27 mouse cellular contexts compared by ENCODE assay signal in the genomic region with DNA sequence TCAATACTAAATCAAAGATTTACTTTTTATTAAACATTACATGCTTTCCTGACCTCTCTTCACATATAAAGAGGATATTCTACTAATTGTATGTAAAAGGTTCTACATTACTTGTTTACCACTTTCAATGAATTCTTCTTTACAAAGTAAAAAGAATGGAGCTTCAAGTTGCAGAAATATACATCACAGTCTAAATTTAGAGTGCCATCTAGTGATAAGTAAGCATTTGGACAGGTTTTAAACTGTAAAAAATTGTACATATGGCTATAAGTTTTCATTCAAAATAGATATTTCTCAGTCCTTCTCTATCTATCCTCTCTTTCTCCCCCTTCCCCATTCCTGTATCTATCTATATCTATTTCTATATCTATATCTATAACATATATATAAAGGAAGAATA.
DNase-seq lines count a peak whose midpoint lies in the region; ATAC-seq and TF ChIP-seq lines count a peak whose summit lies in the region.
"Had no signal": no experiment of that assay in that cellular context is flagged by ENCODE, and none has a peak within 500 bp of the region (broad histone marks: within the 10 kb centered on the region; RNA-seq: fewer than 3 reads in every experiment).

No protein-coding gene starts in this region.

- no peaks in the 10 kb centered on the region for H3K36me3 ChIP-seq in forebrain, postnatal 0 days (ENCODE audit: insufficient read depth)
- no peaks in the 10 kb centered on the region for H3K36me3 ChIP-seq in forebrain, embryonic 13.5 days (ENCODE audit: poor library complexity, severe bottlenecking)
- H3K36me3 ChIP-seq in kidney, postnatal 0 days (ENCODE audit: insufficient read depth, low read length), result no peaks in the 10 kb centered on the region
- H3K36me3 ChIP-seq in kidney, embryonic 14.5 days (ENCODE audit: control insufficient read depth, insufficient read depth, low read length), result no peaks in the 10 kb centered on the region
- H3K36me3 ChIP-seq in midbrain, postnatal 0 days (ENCODE audit: insufficient read depth, low read length), result no peaks in the 10 kb centered on the region
- no peaks in the 10 kb centered on the region for H3K36me3 ChIP-seq in midbrain, embryonic 11.5 days (ENCODE audit: control insufficient read depth, insufficient read depth, low read length)
- H3K36me3 ChIP-seq: hindbrain, embryonic 15.5 days; liver, embryonic 12.5 days; neural tube, embryonic 12.5 days had no signal

- no peak for DNase-seq in forebrain, postnatal 0 days
- DNase-seq in kidney, postnatal 0 days (ENCODE audit: low spot score), result peak; percentile 54
- peak; percentile 5 for DNase-seq in midbrain, postnatal 0 days (ENCODE audit: low spot score)
- no peak for DNase-seq in midbrain, embryonic 11.5 days (ENCODE audit: low spot score, missing footprints)
- DNase-seq: adrenal gland, postnatal 14 days; cerebellum, adult 9-10 months; cerebellum, postnatal 36 days; gastrocnemius, postnatal 36 days; heart, adult 18-20 months; heart, postnatal 36 days; kidney, adult 8-10 months; kidney, postnatal 14 days; left cerebral cortex, postnatal 4 days; liver, postnatal 0 days; right cerebral cortex, postnatal 4 days; thymus, postnatal 4 days had no signal

- no peaks in the 10 kb centered on the region for H3K4me1 ChIP-seq in forebrain, postnatal 0 days (ENCODE audit: insufficient read depth)
- 0 out of 2 replicates have a peak, but pooled peaks cover 6% of the 10 kb centered on the region for H3K4me1 ChIP-seq in forebrain, embryonic 13.5 days
- no peaks in the 10 kb centered on the region for H3K4me1 ChIP-seq in kidney, postnatal 0 days (replicated peaks; ENCODE audit: insufficient read depth, low read length)
- H3K4me1 ChIP-seq in kidney, embryonic 14.5 days (ENCODE audit: control insufficient read depth, insufficient read depth, low read length), result no peaks in the 10 kb centered on the region
- no peaks in the 10 kb centered on the region for H3K4me1 ChIP-seq in midbrain, postnatal 0 days (ENCODE audit: insufficient read depth, low read length)
- H3K4me1 ChIP-seq in midbrain, embryonic 11.5 days (ENCODE audit: control insufficient read depth, insufficient read depth, low read length), result no peaks in the 10 kb centered on the region
- H3K4me1 ChIP-seq: hindbrain, embryonic 15.5 days; liver, embryonic 12.5 days; neural tube, embryonic 12.5 days had no signal

- no peak for ATAC-seq in forebrain, postnatal 0 days
- ATAC-seq in forebrain, embryonic 13.5 days, result no peak
- no peak for ATAC-seq in kidney, postnatal 0 days (replicated peaks; ENCODE audit: low FRiP score, low read depth)
- no peak for ATAC-seq in kidney, embryonic 14.5 days (ENCODE audit: low FRiP score, low TSS enrichment)
- ATAC-seq in midbrain, postnatal 0 days (ENCODE audit: low FRiP score), result no peak
- no peak for ATAC-seq in midbrain, embryonic 11.5 days (ENCODE audit: low FRiP score)
- ATAC-seq in erythroblast, adult 5-6 weeks (replicated peaks; ENCODE audit: low FRiP score, poor library complexity, severe bottlenecking), result no peak
- ATAC-seq: liver, embryonic 12.5 days; liver, postnatal 0 days; lung, postnatal 0 days; midbrain, embryonic 16.5 days had no signal

- H3K9me3 ChIP-seq in forebrain, postnatal 0 days (ENCODE audit: low read length), result no peaks in the 10 kb centered on the region
- no peaks in the 10 kb centered on the region for H3K9me3 ChIP-seq in forebrain, embryonic 13.5 days (replicated peaks)
- no peaks in the 10 kb centered on the region for H3K9me3 ChIP-seq in kidney, postnatal 0 days (replicated peaks; ENCODE audit: low read length)
- no peaks in the 10 kb centered on the region for H3K9me3 ChIP-seq in kidney, embryonic 14.5 days (ENCODE audit: control insufficient read depth, low read length)
- no peaks in the 10 kb centered on the region for H3K9me3 ChIP-seq in midbrain, postnatal 0 days (ENCODE audit: low read length)
- no peaks in the 10 kb centered on the region for H3K9me3 ChIP-seq in midbrain, embryonic 11.5 days (ENCODE audit: control insufficient read depth, low read length)
- H3K9me3 ChIP-seq: hindbrain, embryonic 15.5 days; liver, embryonic 12.5 days; neural tube, embryonic 12.5 days had no signal

- no peak overlapping the region for H3K4me3 ChIP-seq in forebrain, postnatal 0 days (ENCODE audit: low read depth, low read length)
- H3K4me3 ChIP-seq in forebrain, embryonic 13.5 days, result no peak overlapping the region
- no peak overlapping the region for H3K4me3 ChIP-seq in kidney, postnatal 0 days (replicated peaks; ENCODE audit: low read depth, low read length)
- H3K4me3 ChIP-seq in kidney, embryonic 14.5 days (ENCODE audit: low read length), result no peak overlapping the region
- H3K4me3 ChIP-seq in midbrain, postnatal 0 days (ENCODE audit: low read depth, low read length), result no peak overlapping the region
- H3K4me3 ChIP-seq in midbrain, embryonic 11.5 days (ENCODE audit: low read depth, low read length), result no peak overlapping the region
- H3K4me3 ChIP-seq: hindbrain, embryonic 15.5 days; liver, embryonic 12.5 days; myocyte; neural tube, embryonic 12.5 days had no signal

- no peak overlapping the region for H3K9ac ChIP-seq in forebrain, postnatal 0 days
- no peak overlapping the region for H3K9ac ChIP-seq in forebrain, embryonic 13.5 days
- H3K9ac ChIP-seq in kidney, postnatal 0 days (ENCODE audit: low read depth, low read length), result no peak overlapping the region
- no peak overlapping the region for H3K9ac ChIP-seq in kidney, embryonic 14.5 days (ENCODE audit: low read depth, low read length)
- H3K9ac ChIP-seq in midbrain, postnatal 0 days (replicated peaks; ENCODE audit: low read length, poor library complexity, severe bottlenecking), result no peak overlapping the region
- H3K9ac ChIP-seq in midbrain, embryonic 11.5 days (ENCODE audit: low read length), result no peak overlapping the region
- H3K9ac ChIP-seq: hindbrain, embryonic 15.5 days; liver, embryonic 12.5 days; liver, postnatal 0 days; neural tube, embryonic 12.5 days had no signal

- no peak overlapping the region for H3K4me2 ChIP-seq in forebrain, postnatal 0 days (ENCODE audit: low read depth)
- no peak overlapping the region for H3K4me2 ChIP-seq in forebrain, embryonic 13.5 days
- H3K4me2 ChIP-seq in kidney, postnatal 0 days (ENCODE audit: low read length), result no peak overlapping the region
- H3K4me2 ChIP-seq in kidney, embryonic 14.5 days (replicated peaks; ENCODE audit: low read depth, low read length), result no peak overlapping the region
- H3K4me2 ChIP-seq in midbrain, postnatal 0 days (ENCODE audit: low read depth, low read length, poor library complexity, severe bottlenecking), result no peak overlapping the region
- H3K4me2 ChIP-seq in midbrain, embryonic 11.5 days, result no peak overlapping the region
- H3K4me2 ChIP-seq: heart, embryonic 11.5 days; hindbrain, embryonic 15.5 days; liver, embryonic 12.5 days; neural tube, embryonic 12.5 days had no signal

- H3K27me3 ChIP-seq in forebrain, postnatal 0 days (ENCODE audit: insufficient read depth, low read length), result no peaks in the 10 kb centered on the region
- no peaks in the 10 kb centered on the region for H3K27me3 ChIP-seq in forebrain, embryonic 13.5 days
- H3K27me3 ChIP-seq in kidney, postnatal 0 days (ENCODE audit: insufficient read depth, low read length), result no peaks in the 10 kb centered on the region
- no peaks in the 10 kb centered on the region for H3K27me3 ChIP-seq in kidney, embryonic 14.5 days (ENCODE audit: control insufficient read depth, insufficient read depth, low read length)
- H3K27me3 ChIP-seq in midbrain, postnatal 0 days (ENCODE audit: insufficient read depth, low read length), result no peaks in the 10 kb centered on the region
- H3K27me3 ChIP-seq in midbrain, embryonic 11.5 days (ENCODE audit: control insufficient read depth, insufficient read depth, low read length), result no peaks in the 10 kb centered on the region
- H3K27me3 ChIP-seq: hindbrain, embryonic 15.5 days; liver, embryonic 12.5 days; neural tube, embryonic 12.5 days had no signal

- peak; percentile 41 for TF ChIP-seq CTCF in forebrain, postnatal 0 days (IDR thresholded peaks at IDR 0.05; ENCODE audit: low read depth)
- TF ChIP-seq CTCF in kidney, postnatal 0 days (IDR thresholded peaks at IDR 0.05; ENCODE audit: low read depth), result peak; percentile 46
- TF ChIP-seq CTCF in midbrain, postnatal 0 days (IDR thresholded peaks at IDR 0.05), result peak; percentile 74

- H3K27ac ChIP-seq in forebrain, postnatal 0 days (ENCODE audit: low read depth, low read length), result no peak overlapping the region
- no peak overlapping the region for H3K27ac ChIP-seq in forebrain, embryonic 13.5 days
- no peak overlapping the region for H3K27ac ChIP-seq in kidney, postnatal 0 days
- H3K27ac ChIP-seq in kidney, embryonic 14.5 days (ENCODE audit: low read depth, low read length), result no peak overlapping the region
- no peak overlapping the region for H3K27ac ChIP-seq in midbrain, postnatal 0 days (ENCODE audit: low read depth, low read length)
- no peak overlapping the region for H3K27ac ChIP-seq in midbrain, embryonic 11.5 days (ENCODE audit: low read depth, low read length)
- H3K27ac ChIP-seq: hindbrain, embryonic 15.5 days; liver, embryonic 12.5 days; macrophage; neural tube, embryonic 12.5 days had no signal

Comparison
In these comparisons a context has a peak if more than half of its experiments do, and no peak if none do; other contexts are left out.
1. DNase-seq: peak in kidney, postnatal 0 days (single experiment) and midbrain, postnatal 0 days (single experiment); none in forebrain, postnatal 0 days (single experiment) and midbrain, embryonic 11.5 days (single experiment).
2. Peak in every context shown above with its lines, with median percentiles within 50 percentile points of each other: CTCF ChIP-seq.